Mouse (Mus musculus): ENCODE results near the gene Tfap2e. TPM values are rescaled to one million over a fixed set of nuclear protein-coding genes. Genes with fewer than 3 reads are reported as not detected.

Gene Tfap2e
- polyA plus RNA-seq, 1 experiment from 2014 or later = 0.75 TPM

GRCm38 (mm10) chr4:126769800-126770563 lies 33.9 kb upstream of the Tfap2e start:
- Histone ChIP-seq H3K9me3 (ENCODE audit: control insufficient read depth, low read length) (no peaks in the 10 kb centered on the region), H3K4me1 (replicated peaks; ENCODE audit: control insufficient read depth, insufficient read depth, low read length) (no peaks in the 10 kb centered on the region), H3K4me3 (replicated peaks; ENCODE audit: low read length) (no peak overlapping the region), H3K27me3 (replicated peaks; ENCODE audit: control insufficient read depth, insufficient read depth, low read length) (no peaks in the 10 kb centered on the region), H3K27ac (ENCODE audit: low read length) (no peak overlapping the region), H3K9ac (replicated peaks; ENCODE audit: low read depth, low read length) (no peak overlapping the region), H3K4me2 (ENCODE audit: low read length) (no peak overlapping the region), H3K36me3 (ENCODE audit: control insufficient read depth, insufficient read depth) (no peaks in the 10 kb centered on the region)
- 88% methylated on average over 9 of the region's 9 CpGs for WGBS
- ATAC-seq = no peak

DNA sequence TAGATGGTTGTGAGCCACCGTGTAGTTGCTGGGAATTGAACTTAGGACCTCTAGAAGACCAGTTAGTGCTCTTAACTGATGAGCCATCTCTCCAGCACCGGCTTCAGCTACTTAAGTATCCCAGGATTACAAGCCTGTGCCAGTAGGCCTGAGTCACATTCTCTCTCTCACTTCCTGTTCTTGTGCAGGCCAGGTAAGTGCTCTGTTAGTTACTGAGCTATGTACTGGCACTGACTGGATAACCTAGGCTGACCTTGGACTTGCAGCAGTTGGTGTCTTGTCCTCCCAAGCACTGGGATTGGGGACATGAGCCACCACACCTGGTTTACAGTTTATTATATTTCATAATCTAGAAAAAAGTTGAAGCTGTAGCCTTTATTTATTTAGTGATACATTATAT lies 27.4 kb upstream of the Tfap2e start:
- 84% methylated on average over 2 of the region's 2 CpGs for WGBS
- H3K27me3 ChIP-seq (replicated peaks; ENCODE audit: control insufficient read depth, insufficient read depth, low read length) = no peaks in the 10 kb centered on the region
- no peaks in the 10 kb centered on the region for H3K4me1 ChIP-seq (replicated peaks; ENCODE audit: control insufficient read depth, insufficient read depth, low read length)
- no peak overlapping the region for H3K27ac ChIP-seq (ENCODE audit: low read length)
- H3K9ac ChIP-seq (replicated peaks; ENCODE audit: low read depth, low read length) = no peak overlapping the region
- H3K9me3 ChIP-seq (ENCODE audit: control insufficient read depth, low read length) = no peaks in the 10 kb centered on the region
- 0 out of 2 replicates have a peak, but pooled peaks cover 2% of the 10 kb centered on the region for H3K36me3 ChIP-seq (ENCODE audit: control insufficient read depth, insufficient read depth)
- no peak for ATAC-seq
- H3K4me2 ChIP-seq (ENCODE audit: low read length) = no peak overlapping the region
- H3K4me3 ChIP-seq (replicated peaks; ENCODE audit: low read length) = no peak overlapping the region

DNA sequence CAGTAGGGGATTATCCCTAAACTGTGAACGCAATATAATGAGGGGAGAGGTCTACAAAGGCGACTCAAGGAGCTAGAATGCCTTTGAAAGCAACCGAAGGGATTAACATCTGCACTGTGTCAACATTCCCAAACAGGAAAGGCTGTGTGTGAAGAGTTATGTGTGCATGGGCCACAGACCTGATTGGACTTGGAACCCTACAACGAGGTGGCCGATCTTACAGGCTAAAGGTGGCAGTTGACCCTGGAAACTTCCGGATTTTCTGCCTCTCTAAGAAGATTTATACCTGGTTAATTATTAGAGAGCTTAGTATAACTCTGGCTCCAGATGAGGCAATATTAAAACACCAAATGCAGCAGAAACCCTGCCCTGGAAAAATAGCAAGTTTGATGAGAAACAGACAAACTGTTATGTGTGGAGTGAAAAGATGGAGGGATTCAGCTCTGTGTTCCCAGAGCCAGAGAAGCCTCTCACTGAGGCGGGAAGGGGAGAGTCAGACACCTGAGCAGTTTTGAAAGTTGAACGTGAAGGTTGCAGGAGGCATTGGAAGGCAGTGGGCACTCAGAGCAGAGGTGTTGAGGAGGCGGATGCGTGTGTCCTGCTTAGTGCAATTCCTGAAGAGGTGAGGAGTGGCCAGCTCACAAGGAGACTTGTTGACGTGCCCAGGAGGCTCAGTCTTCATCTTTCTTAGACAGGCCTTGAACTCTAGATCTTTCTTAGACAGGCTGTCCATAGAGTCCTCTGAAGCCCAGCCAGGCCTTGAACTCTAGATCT lies 26.7 kb upstream of the Tfap2e start:
- no peak overlapping the region for H3K9ac ChIP-seq (replicated peaks; ENCODE audit: low read depth, low read length)
- H3K27me3 ChIP-seq (replicated peaks; ENCODE audit: control insufficient read depth, insufficient read depth, low read length) = no peaks in the 10 kb centered on the region
- 39% methylated on average over 11 of the region's 11 CpGs for WGBS
- H3K4me2 ChIP-seq (ENCODE audit: low read length) = no peak overlapping the region
- no peak overlapping the region for H3K27ac ChIP-seq (ENCODE audit: low read length)
- no peaks in the 10 kb centered on the region for H3K4me1 ChIP-seq (replicated peaks; ENCODE audit: control insufficient read depth, insufficient read depth, low read length)
- no peak overlapping the region for H3K4me3 ChIP-seq (replicated peaks; ENCODE audit: low read length)
- H3K9me3 ChIP-seq (ENCODE audit: control insufficient read depth, low read length) = no peaks in the 10 kb centered on the region
- H3K36me3 ChIP-seq (ENCODE audit: control insufficient read depth, insufficient read depth) = 0 out of 2 replicates have a peak, but pooled peaks cover 2% of the 10 kb centered on the region
- ATAC-seq = no peak

GRCm38 (mm10) chr4:126759435-126759834 lies 23.4 kb upstream of the Tfap2e start:
- Histone ChIP-seq H3K4me3 (replicated peaks; ENCODE audit: low read length) (no peak overlapping the region), H3K27ac (ENCODE audit: low read length) (no peak overlapping the region), H3K9ac (replicated peaks; ENCODE audit: low read depth, low read length) (no peak overlapping the region), H3K4me2 (ENCODE audit: low read length) (no peak overlapping the region), H3K4me1 (replicated peaks; ENCODE audit: control insufficient read depth, insufficient read depth, low read length) (peaks cover 14% of the 10 kb centered on the region), H3K9me3 (ENCODE audit: control insufficient read depth, low read length) (no peaks in the 10 kb centered on the region), H3K27me3 (replicated peaks; ENCODE audit: control insufficient read depth, insufficient read depth, low read length) (no peaks in the 10 kb centered on the region), H3K36me3 (ENCODE audit: control insufficient read depth, insufficient read depth) (0 out of 2 replicates have a peak, but pooled peaks cover 2% of the 10 kb centered on the region)
- no peak for ATAC-seq
- WGBS = 89% methylated on average over 2 of the region's 2 CpGs

DNA sequence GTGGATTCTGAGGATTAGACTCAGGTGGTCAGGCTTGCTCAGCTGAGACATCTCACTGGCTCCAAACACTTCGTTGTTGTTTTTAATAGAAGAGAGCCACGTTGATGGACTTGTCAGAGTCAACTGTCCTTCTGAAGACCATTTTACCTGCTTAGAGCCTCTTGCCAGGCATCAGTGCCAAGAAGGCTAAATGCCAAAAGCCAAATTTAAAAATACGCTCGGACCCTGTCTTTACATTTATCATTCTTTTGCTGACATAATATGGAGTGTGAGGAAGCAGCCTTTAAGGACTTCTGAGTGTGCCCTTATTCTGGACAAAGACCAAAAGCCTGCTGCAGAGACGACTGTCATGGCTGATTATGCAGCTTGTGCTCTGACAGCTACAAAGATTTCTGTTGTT lies 22.3 kb upstream of the Tfap2e start:
- WGBS = 82% methylated on average over 5 of the region's 5 CpGs
- H3K4me1 ChIP-seq (replicated peaks; ENCODE audit: control insufficient read depth, insufficient read depth, low read length) = peaks cover 17% of the 10 kb centered on the region

DNA sequence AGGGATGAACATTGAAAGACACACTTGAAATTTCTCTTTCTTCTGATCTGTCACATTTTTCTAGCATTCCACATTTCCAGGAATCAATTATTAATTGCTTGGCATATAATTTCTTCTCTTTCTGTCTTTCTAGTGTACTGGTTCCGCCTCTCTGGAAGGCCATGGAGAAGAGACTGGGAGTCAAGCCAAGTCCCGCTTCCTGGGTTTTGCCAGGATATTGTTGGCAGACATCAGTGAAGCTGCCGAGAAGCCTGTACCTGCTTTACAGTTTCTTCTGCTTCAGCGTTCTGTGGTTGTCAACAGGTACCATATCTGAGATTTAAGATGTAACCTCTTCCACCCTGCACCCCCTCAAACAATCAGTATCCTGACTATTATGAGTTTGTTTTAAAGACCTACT lies 20.7 kb upstream of the Tfap2e start:
- Histone ChIP-seq H3K4me2 (ENCODE audit: low read length) (no peak overlapping the region), H3K27me3 (replicated peaks; ENCODE audit: control insufficient read depth, insufficient read depth, low read length) (no peaks in the 10 kb centered on the region), H3K9ac (replicated peaks; ENCODE audit: low read depth, low read length) (no peak overlapping the region), H3K27ac (ENCODE audit: low read length) (no peak overlapping the region), H3K4me1 (replicated peaks; ENCODE audit: control insufficient read depth, insufficient read depth, low read length) (peaks cover 25% of the 10 kb centered on the region), H3K4me3 (replicated peaks; ENCODE audit: low read length) (no peak overlapping the region), H3K9me3 (ENCODE audit: control insufficient read depth, low read length) (no peaks in the 10 kb centered on the region), H3K36me3 (ENCODE audit: control insufficient read depth, insufficient read depth) (0 out of 2 replicates have a peak, but pooled peaks cover 2% of the 10 kb centered on the region)
- no peak for ATAC-seq
- WGBS = 36% methylated on average over 4 of the region's 4 CpGs

More for the DNA sequence above, 22.3 kb upstream of the Tfap2e start:
- H3K27me3 ChIP-seq (replicated peaks; ENCODE audit: control insufficient read depth, insufficient read depth, low read length) = no peaks in the 10 kb centered on the region
- no peaks in the 10 kb centered on the region for H3K9me3 ChIP-seq (ENCODE audit: control insufficient read depth, low read length)
- no peak for ATAC-seq
- H3K4me2 ChIP-seq (ENCODE audit: low read length) = no peak overlapping the region
- H3K4me3 ChIP-seq (replicated peaks; ENCODE audit: low read length) = no peak overlapping the region
- no peak overlapping the region for H3K27ac ChIP-seq (ENCODE audit: low read length)
- H3K36me3 ChIP-seq (ENCODE audit: control insufficient read depth, insufficient read depth) = 0 out of 2 replicates have a peak, but pooled peaks cover 2% of the 10 kb centered on the region
- no peak overlapping the region for H3K9ac ChIP-seq (replicated peaks; ENCODE audit: low read depth, low read length)

DNA sequence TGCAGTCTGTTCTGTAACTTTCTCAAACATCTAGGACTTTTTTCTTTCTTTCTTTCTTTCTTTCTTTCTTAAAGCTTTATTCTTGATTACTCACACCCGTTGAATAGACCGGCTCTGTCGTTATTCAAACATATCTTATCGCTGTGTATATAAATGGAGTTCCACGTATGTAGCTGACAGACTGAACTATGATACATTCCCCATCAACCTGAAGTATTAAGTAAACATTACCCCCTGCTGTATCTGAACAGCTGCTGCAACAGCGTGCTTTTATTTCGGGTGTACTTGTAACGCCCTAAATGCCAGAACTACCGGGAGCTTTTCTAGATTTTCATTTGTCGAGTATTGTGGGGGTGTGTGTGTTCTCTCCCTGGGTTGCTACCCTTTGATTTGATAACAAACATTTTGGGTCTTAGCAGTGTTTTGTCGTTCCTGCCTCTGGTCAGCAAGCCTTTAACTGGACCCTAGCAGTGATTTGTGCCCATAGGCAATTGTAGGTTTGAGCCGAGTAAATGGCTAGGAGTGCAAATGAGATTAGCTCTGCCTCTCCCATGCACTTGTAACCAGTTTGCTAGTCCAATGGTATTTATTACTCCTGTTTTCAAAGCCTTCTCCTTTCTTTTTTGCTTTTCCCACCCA lies 18.8 kb upstream of the Tfap2e start:
- 34% methylated on average over 12 of the region's 12 CpGs for WGBS
- Histone ChIP-seq H3K36me3 (ENCODE audit: control insufficient read depth, insufficient read depth) (no peaks in the 10 kb centered on the region), H3K9ac (replicated peaks; ENCODE audit: low read depth, low read length) (no peak overlapping the region), H3K4me1 (replicated peaks; ENCODE audit: control insufficient read depth, insufficient read depth, low read length) (peaks cover 44% of the 10 kb centered on the region), H3K4me2 (ENCODE audit: low read length) (peak overlapping the region; percentile 76), H3K27me3 (replicated peaks; ENCODE audit: control insufficient read depth, insufficient read depth, low read length) (no peaks in the 10 kb centered on the region), H3K9me3 (ENCODE audit: control insufficient read depth, low read length) (no peaks in the 10 kb centered on the region), H3K4me3 (replicated peaks; ENCODE audit: low read length) (no peak overlapping the region), H3K27ac (ENCODE audit: low read length) (no peak overlapping the region)
- no peak for ATAC-seq

DNA sequence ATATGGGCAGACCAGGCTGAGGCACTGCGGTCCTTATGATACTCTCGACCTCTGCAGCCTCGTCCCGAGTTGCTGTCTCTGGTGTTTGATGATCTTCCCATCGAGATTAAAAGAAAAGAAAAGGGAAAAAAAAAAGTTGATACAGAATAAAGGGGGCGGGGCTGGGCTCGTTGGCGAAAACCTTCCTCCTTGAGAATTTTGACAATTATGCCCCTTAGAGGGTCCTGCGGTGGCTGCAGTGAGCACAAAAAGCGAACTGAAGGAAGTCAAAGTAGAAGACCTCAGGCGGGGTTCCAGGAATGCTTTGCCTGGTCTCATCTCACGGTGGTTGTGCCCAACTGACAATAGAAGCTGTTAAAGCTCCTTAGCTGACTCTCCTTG lies 18.2 kb upstream of the Tfap2e start:
- Histone ChIP-seq H3K4me1 (replicated peaks; ENCODE audit: control insufficient read depth, insufficient read depth, low read length) (peaks cover 50% of the 10 kb centered on the region), H3K27ac (ENCODE audit: low read length) (peak overlapping the region; percentile 95; the same call in 1 of the 2 replicates), H3K9me3 (ENCODE audit: control insufficient read depth, low read length) (no peaks in the 10 kb centered on the region), H3K4me3 (replicated peaks; ENCODE audit: low read length) (peak overlapping the region; percentile 80), H3K9ac (replicated peaks; ENCODE audit: low read depth, low read length) (peak overlapping the region; percentile 90), H3K4me2 (ENCODE audit: low read length) (peak overlapping the region; percentile 76), H3K27me3 (replicated peaks; ENCODE audit: control insufficient read depth, insufficient read depth, low read length) (no peaks in the 10 kb centered on the region), H3K36me3 (ENCODE audit: control insufficient read depth, insufficient read depth) (no peaks in the 10 kb centered on the region)
- whole genome bisulfite sequencing = 1% methylated on average over 12 of the region's 12 CpGs
- ATAC-seq = no peak

Measured in forebrain, embryonic 16.5 days (tissue).